Mouse (Mus musculus): ENCODE measurements around the gene Alad. TPM values are rescaled to one million over a fixed set of nuclear protein-coding genes. Genes with fewer than 3 reads are reported as not detected.

Gene Alad
- polyA plus RNA-seq, 1 experiment: 194 TPM

GRCm38 (mm10) chr4:62527655-62528054 lies 7.9 kb upstream of the Alad start:
- Histone ChIP-seq H3K27ac (ENCODE audit: insufficient read depth, low read depth, low read length) (no peak overlapping the region), H3K36me3 (ENCODE audit: control insufficient read depth, insufficient read depth, low read length) (no peaks in the 10 kb centered on the region), H3K27me3 (replicated peaks; ENCODE audit: control insufficient read depth, insufficient read depth, low read length) (no peaks in the 10 kb centered on the region), H3K4me1 (ENCODE audit: control insufficient read depth, insufficient read depth, low read length) (no peaks in the 10 kb centered on the region; the same call in 1 of the 2 replicates), H3K4me3 (ENCODE audit: insufficient read depth, low read depth, low read length) (no peak overlapping the region)
- TF ChIP-seq CTCF (conservative IDR thresholded peaks at IDR 0.05; ENCODE audit: insufficient read depth, insufficient read length, low read depth, low read length): no peak
- TF ChIP-seq POLR2A (IDR thresholded peaks at IDR 0.05; ENCODE audit: low read depth, low read length): no peak
- 91% methylated on average over 4 of the region's 4 CpGs for WGBS
- no peak for DNase-seq

DNA sequence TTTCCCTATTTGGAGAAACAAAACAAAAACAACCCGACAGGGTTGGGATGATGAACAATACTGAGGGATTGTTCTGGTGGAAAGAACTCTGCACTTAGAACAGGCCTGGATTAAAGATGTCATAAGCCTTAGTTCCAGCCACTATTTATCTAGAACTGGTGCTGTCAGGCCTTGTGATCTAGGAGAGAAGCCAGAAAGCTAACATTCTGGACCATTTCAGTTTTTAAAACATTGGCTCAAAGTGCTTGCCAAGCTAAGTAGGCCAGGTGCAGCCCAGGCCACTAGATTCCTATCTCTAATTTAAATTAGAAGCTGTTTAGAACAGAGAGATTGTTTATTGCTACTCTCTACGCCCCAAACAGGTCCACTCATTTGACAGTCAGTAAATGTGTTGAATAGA lies 6.5 kb upstream of the Alad start:
- Histone ChIP-seq H3K4me1 (ENCODE audit: control insufficient read depth, insufficient read depth, low read length) (no peaks in the 10 kb centered on the region; the same call in 1 of the 2 replicates), H3K27me3 (replicated peaks; ENCODE audit: control insufficient read depth, insufficient read depth, low read length) (no peaks in the 10 kb centered on the region), H3K36me3 (ENCODE audit: control insufficient read depth, insufficient read depth, low read length) (no peaks in the 10 kb centered on the region), H3K4me3 (ENCODE audit: insufficient read depth, low read depth, low read length) (no peak overlapping the region), H3K27ac (ENCODE audit: insufficient read depth, low read depth, low read length) (no peak overlapping the region)
- no peak for DNase-seq
- 60% methylated on average over 2 of the region's 2 CpGs for WGBS
- TF ChIP-seq POLR2A (IDR thresholded peaks at IDR 0.05; ENCODE audit: low read depth, low read length) (no peak), CTCF (conservative IDR thresholded peaks at IDR 0.05; ENCODE audit: insufficient read depth, insufficient read length, low read depth, low read length) (no peak)

GRCm38 (mm10) chr4:62525489-62525811 lies 5.7 kb upstream of the Alad start:
- H3K4me3 ChIP-seq (ENCODE audit: insufficient read depth, low read depth, low read length): peak overlapping the region; percentile 92
- H3K27ac ChIP-seq (ENCODE audit: insufficient read depth, low read depth, low read length): no peak overlapping the region
- no peaks in the 10 kb centered on the region for H3K36me3 ChIP-seq (ENCODE audit: control insufficient read depth, insufficient read depth, low read length)
- no peaks in the 10 kb centered on the region for H3K27me3 ChIP-seq (replicated peaks; ENCODE audit: control insufficient read depth, insufficient read depth, low read length)
- TF ChIP-seq CTCF (conservative IDR thresholded peaks at IDR 0.05; ENCODE audit: insufficient read depth, insufficient read length, low read depth, low read length): no peak
- TF ChIP-seq POLR2A (IDR thresholded peaks at IDR 0.05; ENCODE audit: low read depth, low read length): no peak
- DNase-seq: no peak
- under 1% methylated on average over 10 of the region's 10 CpGs for WGBS
- H3K4me1 ChIP-seq (ENCODE audit: control insufficient read depth, insufficient read depth, low read length): no peaks in the 10 kb centered on the region; the same call in 1 of the 2 replicates

DNA sequence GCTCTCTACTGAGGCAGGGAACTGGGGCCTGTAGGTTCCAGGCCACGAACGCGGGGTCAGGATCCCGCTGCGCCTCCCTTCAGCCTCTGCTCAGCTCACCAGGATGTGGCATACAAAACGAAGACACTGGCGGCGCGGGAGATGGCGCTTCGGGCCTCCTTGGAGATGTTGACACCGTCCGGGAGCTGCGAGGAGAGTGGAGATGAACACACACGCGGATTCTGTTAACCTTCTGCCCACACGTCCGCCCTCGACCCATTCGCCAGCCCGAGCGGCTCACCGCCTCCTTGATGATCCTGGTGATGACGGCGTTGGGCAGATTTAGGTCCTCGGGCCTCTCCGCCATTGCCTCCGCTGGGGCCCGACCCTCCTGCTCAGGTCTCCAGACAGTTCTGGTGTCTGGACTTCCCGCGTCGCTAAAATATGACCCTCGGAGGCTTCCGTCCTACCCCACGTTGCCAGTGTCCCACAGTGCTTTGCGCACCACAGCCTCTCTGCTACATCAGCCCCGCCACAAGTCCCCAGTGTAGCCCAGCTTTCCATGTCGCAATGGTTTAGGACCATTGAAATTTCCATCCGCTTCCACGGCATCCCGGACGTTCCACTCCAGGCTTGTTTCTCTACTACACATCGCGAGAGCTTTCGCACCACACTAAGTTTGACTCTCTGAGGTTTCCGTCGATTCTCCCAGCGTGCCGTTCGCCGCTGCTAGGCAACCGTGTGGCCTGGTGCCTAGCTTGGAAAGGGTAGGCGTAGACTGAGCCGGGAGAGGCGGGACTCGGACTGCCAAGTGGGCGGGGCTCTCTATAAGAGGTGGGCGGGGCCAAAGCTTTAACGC lies 5.2 kb upstream of the Alad start, which contains the start of the genes Pole3 and 4933430I17Rik:
Gene Pole3 (minus strand): TSS at position 418 of the 838 bp plus-strand sequence.
Gene 4933430I17Rik (plus strand): TSS at position 719 of the 838 bp plus-strand sequence.
- no peaks in the 10 kb centered on the region for H3K36me3 ChIP-seq (ENCODE audit: control insufficient read depth, insufficient read depth, low read length)
- H3K4me1 ChIP-seq (ENCODE audit: control insufficient read depth, insufficient read depth, low read length): no peaks in the 10 kb centered on the region
- peak; percentile 98 for DNase-seq
- H3K27ac ChIP-seq (ENCODE audit: insufficient read depth, low read depth, low read length): peak within 1 kb of the TSS; percentile 99
- peak within 1 kb of the TSS; percentile 92 for H3K4me3 ChIP-seq (ENCODE audit: insufficient read depth, low read depth, low read length)
- under 1% methylated on average over 59 of the region's 59 CpGs for WGBS
- no peaks in the 10 kb centered on the region for H3K27me3 ChIP-seq (replicated peaks; ENCODE audit: control insufficient read depth, insufficient read depth, low read length)
- TF ChIP-seq POLR2A (IDR thresholded peaks at IDR 0.05; ENCODE audit: low read depth, low read length): no peak
- TF ChIP-seq CTCF (conservative IDR thresholded peaks at IDR 0.05; ENCODE audit: insufficient read depth, insufficient read length, low read depth, low read length): no peak

GRCm38 (mm10) chr4:62520892-62521400 lies 1.2 kb upstream of the Alad start:
- peaks cover 25% of the 10 kb centered on the region for H3K4me1 ChIP-seq (ENCODE audit: control insufficient read depth, insufficient read depth, low read length)
- no peak for TF ChIP-seq POLR2A (IDR thresholded peaks at IDR 0.05; ENCODE audit: low read depth, low read length)
- no peak for TF ChIP-seq CTCF (conservative IDR thresholded peaks at IDR 0.05; ENCODE audit: insufficient read depth, insufficient read length, low read depth, low read length)
- WGBS: 78% methylated on average over 2 of the region's 2 CpGs

GRCm38 (mm10) chr4:62519122-62519848 lies 433 bp downstream of the Alad start:
- no peak for TF ChIP-seq CTCF (conservative IDR thresholded peaks at IDR 0.05; ENCODE audit: insufficient read depth, insufficient read length, low read depth, low read length)
- no peak for TF ChIP-seq POLR2A (IDR thresholded peaks at IDR 0.05; ENCODE audit: low read depth, low read length)

More at GRCm38 (mm10) chr4:62520892-62521400, 1.2 kb upstream of the Alad start:
- no peak for DNase-seq
- H3K27me3 ChIP-seq (replicated peaks; ENCODE audit: control insufficient read depth, insufficient read depth, low read length): no peaks in the 10 kb centered on the region
- H3K27ac ChIP-seq (ENCODE audit: insufficient read depth, low read depth, low read length): no peak overlapping the region
- no peaks in the 10 kb centered on the region for H3K36me3 ChIP-seq (ENCODE audit: control insufficient read depth, insufficient read depth, low read length)
- no peak overlapping the region for H3K4me3 ChIP-seq (ENCODE audit: insufficient read depth, low read depth, low read length)

More at GRCm38 (mm10) chr4:62519122-62519848, 433 bp downstream of the Alad start:
- peak overlapping the region; percentile 88 for H3K4me3 ChIP-seq (ENCODE audit: insufficient read depth, low read depth, low read length)
- H3K36me3 ChIP-seq (ENCODE audit: control insufficient read depth, insufficient read depth, low read length): no peaks in the 10 kb centered on the region
- H3K27me3 ChIP-seq (replicated peaks; ENCODE audit: control insufficient read depth, insufficient read depth, low read length): no peaks in the 10 kb centered on the region
- H3K27ac ChIP-seq (ENCODE audit: insufficient read depth, low read depth, low read length): peak overlapping the region; percentile 75
- peaks cover 35% of the 10 kb centered on the region for H3K4me1 ChIP-seq (ENCODE audit: control insufficient read depth, insufficient read depth, low read length)
- DNase-seq: no peak
- WGBS: 1% methylated on average over 26 of the region's 26 CpGs
